Mouse (Mus musculus) small intestine, adult 2 months (tissue): Measurements from ENCODE around the gene AC170998.1. TPM values are rescaled to one million over a fixed set of nuclear protein-coding genes. Genes with fewer than 3 reads are reported as not detected.
A peak's percentile ranks its signal among the peaks of the same experiment; 100 is the strongest.

Experiments
- H3K27ac ChIP-seq: fragments of 200-500 bp; 2 replicates; pipeline ENCODE4 v1.5.1; 2012; ENCODE audit warnings: low read depth, low read length, control low read depth, inconsistent platforms; ENCODE audit not compliant: insufficient read depth
- H3K27me3 ChIP-seq: fragments of 200-500 bp; 2 replicates; pipeline ENCODE4 v1.6.1; 2012; ENCODE audit warnings: mild to moderate bottlenecking, moderate library complexity, low read length, inconsistent platforms; ENCODE audit not compliant: control insufficient read depth, insufficient read depth
- H3K36me3 ChIP-seq: fragments of 200-500 bp; 2 replicates; pipeline ENCODE4 v1.6.1; 2012; ENCODE audit warnings: mild to moderate bottlenecking, low read length, control low read depth, inconsistent platforms; ENCODE audit not compliant: control insufficient read depth, insufficient read depth
- H3K4me1 ChIP-seq: fragments of 200-500 bp; 2 replicates; pipeline ENCODE4 v1.6.1; 2012; ENCODE audit warnings: low read length, inconsistent platforms, mixed read lengths; ENCODE audit not compliant: control insufficient read depth, insufficient read depth, insufficient read length
- H3K4me3 ChIP-seq: fragments of 200-500 bp; 2 replicates; pipeline ENCODE4 v1.5.1; 2012; ENCODE audit warnings: low read depth, mild to moderate bottlenecking, control low read depth, inconsistent platforms, low read length, moderate library complexity
- CTCF ChIP-seq: fragments of 200-500 bp; IDR thresholded peaks from 2 replicates; pipeline ENCODE4 v1.5.1; 2012; ENCODE audit warnings: low read depth, mild to moderate bottlenecking, control low read depth, inconsistent platforms, low read length, moderate library complexity, mixed read lengths; ENCODE audit not compliant: insufficient replicate concordance, insufficient read length; ENCODE audit errors: extremely low read depth
- POLR2A ChIP-seq: fragments of 200-500 bp; IDR thresholded peaks from 2 replicates; pipeline ENCODE4 v1.6.1; 2012; ENCODE audit warnings: low read depth, mild to moderate bottlenecking, control low read depth, inconsistent platforms, low read length, moderate library complexity
- WGBS: fragments of 180-500 bp; shearing (Covaris S2); methylation state at CpG from one replicate; pipeline ENCODE4 v1.1.7; 2018; 5-methylcytosine and 5-hydroxymethylcytosine counted together
- polyA plus RNA-seq: library from polyadenylated mRNA; depleted of rRNA; stranded (reverse); fragments of >200 nt; gene quantifications from 2 replicates; pipeline ENCODE4 v1.2.3, GENCODE M21; 2012

The AC170998.1 gene
- polyA plus RNA-seq, 1 experiment = 0.55 TPM

DNA sequence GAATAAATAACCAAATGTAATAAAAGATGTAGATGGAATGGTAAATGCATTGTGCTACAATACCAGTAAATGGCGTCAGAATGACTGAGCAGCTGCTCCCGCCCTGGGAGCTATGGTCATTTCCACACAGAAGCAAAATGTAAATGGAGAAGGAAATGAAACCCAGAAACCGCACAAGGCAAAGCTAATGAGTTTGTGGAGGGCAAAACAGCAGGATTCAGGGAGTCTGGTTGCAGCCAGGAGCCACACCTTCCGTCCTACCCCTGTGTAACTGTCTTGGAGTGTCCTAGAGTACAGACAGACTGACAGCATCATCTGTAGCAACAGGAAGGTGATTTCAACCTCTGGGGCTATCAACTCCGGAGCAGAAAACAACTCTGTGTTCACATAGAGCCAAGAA is 30.6 kb downstream of the AC170998.1 start:
- Histone ChIP-seq H3K4me1 (peaks cover 5% of the 10 kb centered on the region; the same call in 1 of the 2 replicates), H3K4me3 (no peak overlapping the region), H3K27ac (no peak overlapping the region), H3K36me3 (no peaks in the 10 kb centered on the region), H3K27me3 (no peaks in the 10 kb centered on the region)
- TF ChIP-seq POLR2A = no peak
- no peak for TF ChIP-seq CTCF
- WGBS = 54% methylated on average over 5 of the region's 5 CpGs

DNA sequence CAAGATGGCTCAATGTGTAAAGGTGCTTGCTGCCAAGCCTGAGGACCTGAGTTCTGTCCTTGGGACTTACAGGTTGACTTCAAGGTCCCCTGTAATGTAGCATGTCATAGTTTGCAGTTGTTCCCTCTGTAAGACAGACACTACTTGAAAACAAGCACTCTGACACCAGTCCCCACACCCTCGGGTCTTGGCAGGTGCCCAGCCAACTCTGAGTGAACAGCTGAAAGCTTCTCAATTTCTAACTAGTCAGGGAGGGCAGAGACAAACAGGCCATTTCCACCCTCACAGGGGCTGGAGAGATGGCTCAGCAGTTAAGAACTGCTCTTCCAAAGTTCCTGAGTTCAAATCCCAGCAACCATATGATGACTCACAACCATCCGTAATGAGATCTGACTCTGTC is 31.6 kb downstream of the AC170998.1 start:
- Histone ChIP-seq H3K4me3 (no peak overlapping the region), H3K27ac (no peak overlapping the region), H3K27me3 (no peaks in the 10 kb centered on the region), H3K36me3 (no peaks in the 10 kb centered on the region), H3K4me1 (peaks cover 5% of the 10 kb centered on the region; the same call in 1 of the 2 replicates)
- 46% methylated on average over 2 of the region's 2 CpGs for WGBS
- TF ChIP-seq CTCF (no peak), POLR2A (no peak)

DNA sequence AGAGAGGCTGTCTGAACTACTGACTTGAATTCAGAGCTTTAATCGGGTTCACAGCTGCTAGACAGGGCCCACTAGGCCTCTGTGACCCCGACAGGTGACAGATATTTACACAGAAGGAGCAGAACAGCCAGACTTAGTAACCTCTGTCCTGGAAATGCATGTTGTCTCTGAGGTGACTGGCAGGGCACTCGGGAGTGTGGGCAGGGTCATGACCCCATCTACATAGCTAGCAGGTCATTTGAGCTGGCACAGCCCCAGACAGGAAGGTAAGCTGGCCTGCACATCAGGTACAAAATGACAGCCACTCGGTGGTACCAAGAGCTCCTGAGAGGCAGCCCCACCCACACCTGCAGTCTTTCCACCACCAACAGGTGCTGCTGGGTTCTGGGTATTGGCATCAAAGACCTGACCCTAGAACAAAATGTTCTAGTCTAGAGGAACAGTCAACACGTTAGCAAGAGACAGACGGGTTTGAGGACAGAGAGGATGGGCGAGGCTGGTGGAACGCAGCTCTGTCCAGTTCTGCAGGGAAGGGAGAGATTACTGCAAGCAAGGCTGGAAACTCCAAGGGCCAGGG is 34.9 kb downstream of the AC170998.1 start:
- Histone ChIP-seq H3K4me3 (no peak overlapping the region), H3K4me1 (peaks cover 2% of the 10 kb centered on the region; the same call in 1 of the 2 replicates), H3K27ac (no peak overlapping the region), H3K27me3 (no peaks in the 10 kb centered on the region), H3K36me3 (peaks cover 6% of the 10 kb centered on the region; the same call in 1 of the 2 replicates)
- no peak for TF ChIP-seq CTCF
- TF ChIP-seq POLR2A = no peak
- WGBS = 29% methylated on average over 8 of the region's 8 CpGs

DNA sequence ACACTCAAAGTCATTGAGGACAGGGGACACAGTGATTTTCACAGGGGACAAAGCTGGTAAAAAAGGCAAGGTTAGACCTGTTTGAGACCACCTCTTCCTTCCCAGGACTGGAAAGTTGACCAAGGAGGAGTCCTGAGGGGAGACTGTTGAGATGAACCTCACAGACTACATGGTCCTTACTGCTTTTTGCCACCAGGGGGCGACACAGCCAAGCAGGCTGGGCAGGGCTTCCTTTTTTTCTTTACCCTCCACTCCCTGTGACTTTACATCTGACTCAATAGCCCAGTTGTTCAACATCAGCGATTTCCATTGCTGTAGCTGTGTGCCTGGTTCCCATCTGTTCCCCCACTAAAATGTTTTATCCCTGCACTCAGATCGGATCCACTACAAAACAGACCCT is 36.0 kb downstream of the AC170998.1 start:
- no peaks in the 10 kb centered on the region for H3K27me3 ChIP-seq
- H3K4me1 ChIP-seq = peaks cover 2% of the 10 kb centered on the region; the same call in 1 of the 2 replicates
- TF ChIP-seq POLR2A (no peak), CTCF (peak; percentile 94; the same call in 1 of the 2 replicates)
- 6% methylated on average over 3 of the region's 3 CpGs for WGBS
- H3K4me3 ChIP-seq = no peak overlapping the region
- H3K36me3 ChIP-seq = peaks cover 6% of the 10 kb centered on the region; the same call in 1 of the 2 replicates
- H3K27ac ChIP-seq = no peak overlapping the region

DNA sequence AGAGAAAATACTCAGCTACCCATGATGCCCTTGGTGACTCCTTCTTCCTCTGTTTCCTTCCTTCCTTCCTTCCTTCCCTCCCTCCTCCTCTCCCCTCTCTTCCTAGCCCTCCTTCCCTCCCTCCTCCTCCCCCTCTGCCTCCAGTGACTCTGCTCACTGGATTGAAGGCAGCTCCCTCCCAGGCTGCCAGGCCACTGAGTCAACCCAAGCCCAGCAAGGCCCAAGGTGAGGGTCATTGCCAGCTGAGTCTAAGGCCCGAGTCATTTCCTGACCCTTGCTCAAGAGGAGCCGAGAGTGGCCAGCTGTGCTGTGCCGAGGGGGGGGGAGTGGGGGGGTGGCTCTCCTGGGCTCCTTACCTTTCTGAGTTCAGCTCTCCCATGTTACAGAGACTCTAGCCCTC is 40.3 kb downstream of the AC170998.1 start:
- Histone ChIP-seq H3K27me3 (no peaks in the 10 kb centered on the region), H3K36me3 (peaks cover 6% of the 10 kb centered on the region; the same call in 1 of the 2 replicates), H3K27ac (no peak overlapping the region), H3K4me1 (no peaks in the 10 kb centered on the region; the same call in 1 of the 2 replicates), H3K4me3 (no peak overlapping the region)
- TF ChIP-seq CTCF = no peak
- TF ChIP-seq POLR2A = no peak
- WGBS = 56% methylated on average over 3 of the region's 3 CpGs

DNA sequence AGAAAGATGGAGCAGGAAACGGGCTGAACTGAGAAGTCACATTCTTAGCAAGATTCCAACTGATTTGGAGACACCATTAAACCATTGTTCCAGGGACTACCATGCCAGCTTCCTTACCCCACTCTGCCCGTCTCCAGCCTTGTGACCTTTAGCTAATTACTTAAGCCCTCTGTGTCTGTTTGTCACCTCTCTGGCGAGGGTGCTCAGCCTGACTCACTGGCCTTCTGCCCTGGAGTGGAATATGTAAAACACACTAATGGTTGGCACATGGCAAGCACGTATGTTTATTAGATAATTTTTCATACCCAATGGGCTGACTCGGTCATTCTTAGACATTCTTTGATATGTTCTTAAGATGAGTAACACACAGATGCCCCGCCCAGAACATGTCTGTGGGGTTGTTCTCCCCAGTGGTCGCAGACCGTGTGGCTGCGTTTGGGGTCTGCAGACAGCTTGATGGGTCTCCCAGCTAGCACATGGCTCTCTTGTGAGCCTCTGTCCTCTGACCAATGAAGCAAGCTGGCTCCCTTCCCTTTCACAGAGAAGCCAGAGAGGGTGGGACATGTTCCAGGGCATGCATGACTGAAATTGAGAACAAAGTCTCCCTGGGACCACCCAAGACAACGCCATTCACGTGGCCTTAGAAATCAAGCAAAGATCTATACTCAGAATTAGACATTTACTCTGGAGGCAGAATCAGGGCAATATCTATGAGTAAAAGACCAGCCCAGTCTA is 41.1 kb downstream of the AC170998.1 start:
- H3K27me3 ChIP-seq = no peaks in the 10 kb centered on the region
- 87% methylated on average over 11 of the region's 11 CpGs for WGBS
- TF ChIP-seq CTCF (no peak), POLR2A (no peak)
- peaks cover 6% of the 10 kb centered on the region; the same call in 1 of the 2 replicates for H3K36me3 ChIP-seq
- no peak overlapping the region for H3K27ac ChIP-seq
- H3K4me1 ChIP-seq = no peaks in the 10 kb centered on the region; the same call in 1 of the 2 replicates
- no peak overlapping the region for H3K4me3 ChIP-seq

DNA sequence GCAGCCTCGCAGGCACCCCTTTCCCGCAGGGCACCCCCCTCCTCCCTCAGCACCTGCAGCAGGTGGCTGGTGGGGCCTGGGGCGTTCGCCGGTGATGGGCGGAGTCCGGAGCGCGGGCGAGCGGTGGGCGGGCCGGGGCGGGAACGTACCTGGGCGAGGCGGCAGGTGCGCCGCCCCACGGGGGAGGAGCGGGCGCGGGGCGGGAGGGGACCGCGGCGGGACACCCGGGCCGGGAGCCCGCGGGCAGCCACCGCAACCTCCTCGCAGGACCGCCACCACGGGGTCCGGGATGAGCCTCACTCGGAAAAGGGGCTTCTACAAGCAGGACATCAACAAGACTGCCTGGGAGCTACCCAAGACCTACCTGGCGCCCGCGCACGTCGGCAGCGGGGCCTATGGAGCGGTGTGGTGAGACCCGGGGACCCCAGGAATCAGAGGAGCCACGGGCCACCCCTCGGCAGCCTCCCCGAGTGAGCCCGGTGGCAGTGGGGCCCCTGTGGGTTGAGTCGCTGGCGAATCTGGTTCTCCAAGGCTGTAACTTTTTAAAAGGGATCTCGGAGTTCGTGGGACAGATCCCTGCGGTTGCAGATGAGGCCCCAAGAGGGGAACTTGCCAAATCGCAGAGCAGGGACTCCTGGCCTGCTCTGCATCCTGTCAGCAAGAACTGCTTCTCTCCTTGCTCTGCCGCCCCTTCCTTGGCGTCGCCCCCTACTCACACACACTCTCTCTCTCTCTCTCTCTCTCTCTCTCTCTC is 43.4 kb downstream of the AC170998.1 start, which contains the start of gene Mapk13:
Gene Mapk13 (plus strand): TSS at position 177 of the 754 bp plus-strand sequence.
- H3K36me3 ChIP-seq = peaks cover 12% of the 10 kb centered on the region
- TF ChIP-seq POLR2A = peak; percentile 53; the same call in 1 of the 2 replicates
- TF ChIP-seq CTCF = no peak
- H3K4me3 ChIP-seq = peak within 1 kb of the TSS; percentile 93
- peaks cover 10% of the 10 kb centered on the region; the same call in 1 of the 2 replicates for H3K4me1 ChIP-seq
- WGBS = under 1% methylated on average over 50 of the region's 58 CpGs
- peak within 1 kb of the TSS; percentile 84 for H3K27ac ChIP-seq
- no peaks in the 10 kb centered on the region for H3K27me3 ChIP-seq
